Mouse (Mus musculus): Measurements from ENCODE around the gene Lrch1.

GRCm38 (mm10) chr14:74764191-74764918, 183.3 kb downstream of the Lrch1 start:
- no peak for TF ChIP-seq POLR2A (IDR thresholded peaks at IDR 0.05; ENCODE audit: low read depth, low read length)
- TF ChIP-seq CTCF (conservative IDR thresholded peaks at IDR 0.05; ENCODE audit: insufficient read depth, insufficient read length, low read depth, low read length): peak; percentile 90
